Mouse (Mus musculus): ENCODE data around the gene Fam98a.

- TF ChIP-seq POLR2A (IDR thresholded peaks at IDR 0.05; ENCODE audit: extremely low read depth, insufficient read depth, low read length): no peak
- no peak for TF ChIP-seq CTCF (IDR thresholded peaks at IDR 0.05; ENCODE audit: low read depth, low read length)
Observed at GRCm38 (mm10) chr17:75519239-75519900, 32.4 kb downstream of the Fam98a start.
